Mouse (Mus musculus) cerebellum, postnatal 4 days (tissue): ENCODE measurements at regions not wholly inside any gene's neighbourhood (a gene's known extent, or its start where the extent isn't known, plus 50 kb on each side); places are given as distances from the start of the nearest gene placed in this dataset.
"Not testable (repeated sequence)": the region's sequence is repeated elsewhere in the genome, so short reads cannot be mapped to it uniquely, and the experiment has no call there.

Experiments used
- DNase-seq, 2 experiments: peaks; one replicate each; pipeline ENCODE4 v3.0.0; 2022; ENCODE audit warnings: low spot score in 2 of 2, mixed read lengths in 1 of 2

DNA sequence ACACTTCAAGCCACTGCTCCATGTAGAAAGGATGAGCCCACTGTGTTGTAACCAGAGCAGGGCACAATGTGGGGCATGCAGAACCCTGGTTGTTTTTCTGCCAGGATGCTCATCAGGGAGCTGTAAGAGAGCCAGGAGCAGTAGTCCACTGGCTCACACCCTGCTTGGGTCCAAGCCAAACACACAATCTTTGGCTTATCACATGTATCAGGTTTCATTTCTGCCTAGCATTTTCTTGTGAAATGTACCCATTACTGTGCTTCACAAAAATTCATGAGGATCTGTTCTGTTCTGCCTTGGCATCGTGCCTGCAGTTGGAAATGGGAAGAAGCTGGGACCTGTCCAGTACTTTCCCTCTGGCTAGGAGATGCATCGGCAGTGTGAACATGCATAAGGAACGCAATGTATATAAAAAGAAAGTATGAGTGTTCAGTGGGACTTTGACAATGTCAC lies 491.6 kb upstream of the Igfbp3 start:
- peak in 1 of 2 experiments; percentile 66 for DNase-seq

DNA sequence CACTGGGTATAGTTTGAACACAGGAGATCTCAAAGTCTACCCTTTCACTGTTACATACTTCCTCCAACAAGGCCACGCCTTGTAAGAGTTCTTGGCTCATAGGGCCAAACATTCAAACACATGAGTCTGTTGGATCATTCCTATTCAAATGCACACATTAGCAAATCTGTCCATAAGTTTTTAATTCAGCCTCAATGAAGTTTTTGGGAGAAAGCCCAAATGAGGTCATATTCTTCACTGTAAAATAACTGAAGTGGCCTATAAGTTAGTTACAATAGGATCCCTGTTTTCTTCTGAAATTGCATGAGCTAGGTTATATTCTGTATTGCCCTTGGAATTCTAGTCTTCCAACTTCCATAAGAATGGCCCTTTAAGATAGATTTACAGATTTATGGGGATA lies 483.9 kb upstream of the Igfbp3 start:
- DNase-seq: no peak

DNA sequence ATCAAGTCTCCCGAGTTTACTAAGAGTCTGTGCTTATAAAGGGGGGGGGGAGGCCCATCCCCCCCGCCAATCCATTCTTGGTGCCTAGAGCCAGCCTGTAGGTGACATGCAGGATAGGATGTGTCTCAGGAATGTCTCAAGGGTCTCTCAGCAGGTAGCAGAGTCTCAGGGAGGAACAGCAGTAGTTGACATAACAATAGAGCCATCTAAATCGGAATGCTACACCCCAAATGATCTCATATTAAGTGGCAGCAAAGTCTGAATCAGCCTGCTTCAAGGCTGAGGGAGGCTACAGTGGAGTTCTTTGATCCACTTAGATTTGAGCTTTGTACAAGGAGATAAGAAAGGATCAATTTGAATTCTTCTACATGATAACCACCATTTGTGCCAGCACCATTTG lies 476.0 kb upstream of the Igfbp3 start:
- DNase-seq: not testable (repeated sequence)

DNA sequence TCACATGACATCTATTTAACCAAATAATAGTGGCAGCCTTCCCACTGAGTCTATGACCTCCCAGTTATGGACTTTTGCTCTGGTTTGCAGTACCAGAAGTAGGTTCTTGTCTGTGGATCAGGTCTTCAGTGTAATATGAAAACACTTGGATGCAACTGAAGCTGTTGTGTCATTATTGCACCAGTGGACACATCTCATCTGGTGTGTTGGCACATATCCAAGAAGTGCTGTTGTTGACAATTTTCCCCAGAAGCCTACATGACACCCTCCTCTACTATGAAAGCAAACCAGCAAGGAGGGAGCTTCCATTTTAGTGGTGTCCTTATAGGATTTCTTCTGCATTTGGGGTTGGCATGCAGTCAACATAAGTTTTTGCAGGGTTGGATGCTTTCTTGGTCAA lies 459.1 kb upstream of the Igfbp3 start:
- DNase-seq: no peak

DNA sequence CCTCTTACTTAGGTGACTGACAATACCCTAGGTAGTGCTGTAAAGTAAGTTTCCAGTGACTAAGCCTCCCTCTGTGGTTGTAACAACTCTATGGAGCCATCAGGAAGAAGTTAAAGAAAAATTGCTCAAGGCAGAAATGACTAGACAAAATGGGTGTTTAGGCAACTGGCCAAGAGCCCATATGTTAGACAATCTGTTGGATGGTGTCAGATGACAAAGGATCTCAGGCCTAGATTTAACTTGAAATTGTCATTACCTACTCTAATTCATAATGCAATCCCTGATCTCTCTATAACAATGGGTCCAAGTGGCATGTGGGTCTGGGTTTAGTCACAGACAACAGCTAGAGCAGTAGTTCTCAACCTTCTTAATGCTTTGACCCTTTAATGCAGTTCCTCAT lies 416.9 kb upstream of the Igfbp3 start:
- peak in 1 of 2 experiments; percentile 7 for DNase-seq

DNA sequence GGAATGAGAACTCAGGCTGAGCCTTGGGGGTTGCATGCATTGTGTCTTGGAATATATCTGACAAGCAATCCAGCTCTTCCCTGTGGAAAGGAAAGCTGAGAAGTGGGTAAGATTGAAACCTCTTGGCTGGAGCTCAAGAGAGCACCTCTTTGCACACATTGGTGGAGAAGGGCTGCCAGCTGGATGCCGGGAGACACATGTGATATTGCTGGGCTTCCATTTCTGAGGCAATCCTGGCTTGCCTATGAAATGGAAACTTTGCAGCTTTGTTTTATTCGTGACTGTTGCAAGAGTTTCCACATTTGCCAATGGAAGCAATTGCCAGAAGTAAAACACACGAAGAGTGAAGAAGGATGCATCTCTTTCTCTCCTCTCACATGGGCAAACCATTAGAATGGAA lies 411.5 kb upstream of the Igfbp3 start:
- no peak for DNase-seq

DNA sequence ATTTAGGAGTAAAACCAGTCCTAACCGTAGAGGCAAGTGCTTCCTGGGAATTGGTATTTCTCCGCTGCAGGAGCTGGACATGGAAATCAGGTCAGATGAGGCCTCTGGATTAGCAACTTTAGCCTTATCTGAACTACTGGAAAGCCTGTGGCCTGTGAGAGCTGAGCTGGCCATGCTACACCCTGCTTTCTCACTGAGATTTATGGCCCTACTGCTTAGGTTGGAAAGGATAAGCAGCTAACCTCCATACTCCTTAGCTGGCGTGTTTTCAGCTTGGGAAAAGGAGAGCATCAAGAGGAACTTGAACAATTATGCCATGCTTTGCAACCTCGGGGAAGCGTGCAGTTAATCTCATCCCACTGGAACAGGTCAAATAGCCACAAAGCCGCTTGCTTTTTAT lies 406.6 kb upstream of the Igfbp3 start:
- DNase-seq: no peak

DNA sequence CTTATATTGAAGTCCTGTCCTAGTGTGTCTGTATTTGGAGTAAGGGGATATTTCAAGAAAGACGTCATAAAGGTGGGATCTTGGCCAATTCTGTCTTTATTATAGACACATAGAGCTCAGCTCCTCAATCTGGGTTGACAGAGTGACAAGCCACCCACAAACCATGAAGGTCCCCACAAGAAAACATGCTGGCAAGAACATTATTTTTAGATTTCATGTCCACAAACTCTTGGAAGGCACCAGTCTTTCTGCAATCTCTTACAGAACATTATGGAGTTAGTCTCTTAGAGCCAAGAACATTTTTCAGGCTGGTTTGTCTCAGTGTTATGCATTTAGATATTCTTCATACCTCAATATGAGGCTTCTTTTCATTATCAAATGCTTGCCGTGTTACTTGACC lies 397.0 kb upstream of the Igfbp3 start:
- no peak for DNase-seq

DNA sequence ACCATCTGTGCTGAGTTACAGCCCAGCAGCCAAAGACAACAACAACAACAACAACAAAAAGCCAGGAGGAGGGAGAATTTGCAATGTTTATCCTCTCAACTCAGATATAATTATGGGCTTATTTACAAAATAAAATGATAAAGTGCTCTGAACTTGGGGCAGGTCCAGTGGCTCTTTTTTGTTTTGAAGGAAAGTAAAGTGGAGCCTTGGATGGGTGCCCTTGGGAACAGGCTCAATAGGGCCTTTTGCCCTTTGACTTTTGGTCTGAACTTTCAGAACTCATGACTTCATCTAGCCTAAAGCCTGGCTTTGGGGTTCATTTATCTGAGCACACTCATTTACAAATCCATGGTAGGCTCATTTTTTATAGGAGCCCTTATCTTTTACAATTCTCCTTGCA lies 396.2 kb upstream of the Igfbp3 start:
- DNase-seq: no peak

DNA sequence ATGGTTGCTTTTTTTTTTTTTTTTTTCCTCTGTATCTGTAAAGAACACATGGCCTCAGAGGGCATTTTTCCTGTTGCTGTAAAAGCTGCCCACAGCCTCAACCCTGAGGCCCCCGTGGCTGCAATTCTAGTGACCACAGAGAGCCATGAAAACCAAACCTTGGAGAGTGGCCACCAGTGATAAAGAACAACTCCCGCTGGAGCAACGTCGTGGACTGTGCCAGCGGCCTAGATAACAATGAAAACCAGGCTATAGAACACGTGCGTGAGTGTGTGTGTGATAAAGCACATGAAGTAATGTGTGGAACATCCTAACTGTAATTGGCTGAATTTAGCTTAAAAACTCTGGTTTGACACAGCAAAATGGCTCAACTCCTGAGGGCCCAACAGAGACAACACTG lies 392.9 kb upstream of the Igfbp3 start:
- DNase-seq: no peak

DNA sequence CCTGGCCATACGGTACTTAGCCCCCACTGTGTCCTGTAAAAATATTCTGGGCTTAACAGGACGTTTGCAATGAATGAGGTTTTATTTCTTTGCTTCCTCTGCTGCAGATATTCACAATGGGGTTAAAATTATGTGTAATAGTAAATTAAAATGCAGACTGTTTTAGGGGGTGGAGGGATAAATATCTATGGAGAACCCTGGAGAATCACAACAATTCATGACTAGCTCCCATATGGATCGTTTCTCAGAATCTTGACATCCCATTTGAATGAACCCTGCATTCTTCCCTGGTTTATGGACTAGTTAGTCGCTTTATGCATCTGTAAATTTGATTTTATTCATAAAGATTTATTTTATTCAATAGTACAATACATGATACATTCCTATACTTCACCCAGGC lies 378.3 kb upstream of the Igfbp3 start:
- DNase-seq: no peak

DNA sequence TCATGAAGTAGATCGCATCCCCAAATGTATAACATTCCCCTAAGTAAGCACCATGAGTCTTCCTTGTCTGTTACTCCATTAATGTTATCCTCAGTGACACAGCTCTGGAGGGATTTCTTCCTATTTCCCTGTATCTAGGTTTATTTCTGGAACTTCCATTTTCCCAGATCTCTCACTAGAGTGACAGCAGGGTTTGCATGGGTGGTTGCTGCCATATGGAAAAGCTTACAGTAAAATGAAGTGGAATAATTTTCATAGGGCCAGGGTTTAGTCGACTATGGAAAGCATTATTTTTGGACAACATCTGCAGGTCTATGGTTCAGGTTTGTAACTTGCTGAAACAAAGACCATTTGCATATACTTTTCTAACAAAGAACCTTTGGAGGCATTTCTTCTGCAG lies 369.6 kb upstream of the Igfbp3 start:
- no peak for DNase-seq

DNA sequence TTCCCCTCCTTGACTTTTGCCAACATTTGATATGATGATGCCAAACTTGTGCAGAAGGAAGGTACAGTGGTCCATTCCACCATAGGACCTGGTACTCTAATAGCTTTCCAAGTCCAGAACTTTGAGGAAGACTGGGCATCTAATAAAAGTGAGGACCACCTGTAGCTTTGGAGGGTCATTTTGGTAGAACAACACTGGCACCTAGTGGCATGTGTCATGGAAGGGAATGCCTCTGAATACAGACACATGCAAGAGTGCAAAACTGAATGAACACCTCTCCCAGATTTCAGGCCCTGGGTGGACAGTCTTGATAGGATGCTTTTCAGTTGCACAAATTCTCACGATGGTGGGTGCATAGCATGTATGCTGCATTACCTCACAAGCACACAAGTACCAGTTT lies 354.8 kb upstream of the Igfbp3 start:
- DNase-seq: peak in 1 of 2 experiments; percentile 53

DNA sequence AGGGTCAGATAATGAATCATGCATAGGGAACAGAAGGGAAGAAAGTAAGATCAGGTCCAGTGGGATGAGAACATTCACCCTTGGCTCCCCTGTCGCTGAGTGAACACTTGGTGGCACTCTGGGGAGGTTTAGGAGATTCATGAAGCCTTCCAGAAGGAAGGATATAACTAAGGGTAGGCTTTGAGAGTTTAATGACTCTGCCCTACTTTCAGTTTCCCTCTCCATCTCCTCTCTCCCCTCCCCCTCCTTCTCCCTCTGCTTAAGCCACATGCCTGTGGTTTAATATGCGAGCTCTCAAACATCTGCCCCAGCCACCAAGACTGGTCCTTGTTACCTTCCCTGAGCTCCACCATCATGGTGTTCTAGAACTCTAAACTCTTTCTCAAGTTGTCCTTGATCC lies 348.3 kb upstream of the Igfbp3 start:
- no peak for DNase-seq

DNA sequence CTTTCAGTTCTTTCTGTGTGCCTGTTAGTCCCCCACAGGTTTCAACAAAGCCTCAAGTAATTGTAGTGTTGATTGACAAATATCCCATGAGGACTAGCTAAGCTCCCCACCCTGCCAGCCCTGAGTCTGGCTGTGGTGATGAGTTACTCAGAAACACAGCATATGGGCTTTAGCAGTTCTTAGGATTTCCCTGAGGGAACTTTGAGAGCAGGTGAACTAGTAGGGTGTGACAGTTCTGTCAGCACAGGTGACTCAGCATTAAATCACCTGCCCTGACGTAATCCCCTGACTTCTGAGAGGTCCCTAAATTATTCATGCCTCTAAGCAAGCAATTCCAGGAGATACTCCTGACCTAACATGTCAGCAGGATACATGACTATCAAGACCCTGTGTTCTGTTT lies 347.7 kb upstream of the Igfbp3 start:
- DNase-seq: no peak

DNA sequence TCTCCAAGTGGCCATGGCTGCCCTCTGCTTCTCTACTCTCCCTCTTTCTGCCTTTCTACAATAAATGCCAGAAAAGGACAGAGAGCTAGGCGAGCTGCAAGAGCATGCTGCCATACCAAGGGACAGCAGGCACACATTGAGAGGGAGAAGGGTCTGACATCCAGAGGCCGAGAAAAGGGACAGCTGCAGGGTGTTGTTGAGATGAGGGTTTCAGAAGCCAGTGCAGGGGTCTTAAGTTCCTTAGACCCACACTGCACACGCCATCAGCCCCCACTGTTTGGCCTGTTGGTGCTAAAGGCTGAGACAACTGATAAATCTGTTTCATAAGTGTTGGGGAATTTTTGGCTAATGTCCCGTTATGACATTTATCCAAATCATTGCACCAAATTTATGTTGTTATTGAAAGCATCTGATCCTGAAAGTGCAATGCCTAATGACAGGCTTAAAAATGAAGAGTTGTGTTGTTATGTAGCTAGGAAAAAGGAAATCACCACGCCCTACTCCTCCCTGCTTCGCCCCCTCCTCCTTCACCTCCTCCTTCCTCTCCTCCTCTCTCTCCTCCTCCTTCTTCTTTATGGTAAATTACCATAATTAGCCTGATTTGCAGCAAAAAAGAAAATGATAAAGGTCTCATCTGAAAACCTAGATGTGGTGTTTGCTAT lies 342.0 kb upstream of the Igfbp3 start:
- no peak for DNase-seq

DNA sequence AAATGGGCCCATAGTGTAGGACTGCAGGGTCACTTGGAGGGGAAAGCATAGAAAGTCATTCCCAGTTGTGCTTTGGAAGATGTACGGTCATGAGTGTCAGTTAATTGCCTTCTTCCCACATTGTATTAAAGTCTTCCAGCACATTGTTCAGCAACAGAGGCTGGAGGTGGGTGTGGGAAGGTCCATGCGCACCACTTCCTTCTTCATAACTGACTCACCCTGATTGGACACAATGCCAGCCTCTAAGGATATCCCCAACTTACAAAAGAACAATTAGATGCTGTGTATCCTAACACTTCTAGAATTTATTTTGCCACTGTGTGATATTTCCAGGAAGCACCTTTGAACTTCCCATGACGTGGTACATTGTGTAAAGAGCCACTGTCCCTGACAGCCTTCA lies 338.4 kb upstream of the Igfbp3 start:
- DNase-seq: no peak

DNA sequence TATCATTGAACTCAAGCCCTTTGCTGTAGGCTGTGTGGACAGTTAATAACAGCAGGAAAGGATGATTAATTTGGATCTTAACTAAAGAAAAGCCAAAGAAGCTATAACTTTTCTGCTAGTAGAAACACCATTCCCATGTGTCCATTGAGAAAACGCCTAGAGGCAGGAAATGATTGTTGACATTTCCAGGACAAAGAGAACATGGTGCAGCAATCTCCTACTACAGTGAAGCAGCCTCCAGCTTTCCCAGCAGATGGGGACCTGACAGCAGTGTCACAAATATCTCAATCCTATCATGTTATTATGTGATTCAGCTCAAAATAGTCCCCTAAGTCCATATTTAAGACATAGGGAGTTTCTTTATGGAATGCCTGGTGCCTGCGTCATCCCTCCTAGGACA lies 334.1 kb upstream of the Igfbp3 start:
- no peak for DNase-seq

DNA sequence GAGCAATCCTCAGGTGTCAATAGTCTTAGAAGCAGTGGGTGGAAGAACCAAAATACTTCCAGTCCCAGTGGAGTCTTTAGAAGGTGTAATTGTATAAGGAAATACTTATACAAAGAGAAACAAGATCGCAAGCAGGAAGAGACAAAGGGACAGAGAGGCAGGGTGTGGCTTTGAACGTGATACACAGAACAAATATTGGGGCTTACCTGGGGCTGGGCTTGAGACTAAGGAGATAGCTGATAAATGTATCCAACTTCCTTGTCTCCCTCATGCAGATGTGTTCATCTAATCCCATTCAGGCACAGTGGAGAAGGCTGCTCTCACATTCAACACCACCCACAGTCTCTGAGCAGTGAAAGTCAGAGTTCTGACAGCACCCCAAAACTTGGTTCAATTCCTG lies 331.9 kb upstream of the Igfbp3 start:
- DNase-seq: no peak

DNA sequence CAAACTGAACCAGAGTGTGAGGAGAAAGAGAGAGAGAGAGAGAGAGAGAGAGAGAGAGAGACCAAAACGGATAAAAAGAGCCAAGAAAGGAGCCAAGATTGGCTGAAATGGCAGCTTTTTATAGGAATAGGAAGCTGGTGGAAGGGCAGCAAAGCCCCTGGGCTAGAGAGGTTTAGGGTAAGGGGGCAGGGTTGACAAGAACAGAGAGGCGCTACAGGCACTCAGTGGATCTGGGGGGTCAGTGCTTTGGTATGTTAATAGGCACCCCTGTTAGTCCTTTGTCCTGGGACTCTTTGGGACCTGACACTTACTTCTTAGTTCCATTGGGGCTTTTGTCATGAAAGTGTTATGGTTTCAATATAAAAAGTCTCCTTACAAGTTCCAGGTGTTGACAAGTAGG lies 320.9 kb upstream of the Igfbp3 start:
- DNase-seq: no peak

DNA sequence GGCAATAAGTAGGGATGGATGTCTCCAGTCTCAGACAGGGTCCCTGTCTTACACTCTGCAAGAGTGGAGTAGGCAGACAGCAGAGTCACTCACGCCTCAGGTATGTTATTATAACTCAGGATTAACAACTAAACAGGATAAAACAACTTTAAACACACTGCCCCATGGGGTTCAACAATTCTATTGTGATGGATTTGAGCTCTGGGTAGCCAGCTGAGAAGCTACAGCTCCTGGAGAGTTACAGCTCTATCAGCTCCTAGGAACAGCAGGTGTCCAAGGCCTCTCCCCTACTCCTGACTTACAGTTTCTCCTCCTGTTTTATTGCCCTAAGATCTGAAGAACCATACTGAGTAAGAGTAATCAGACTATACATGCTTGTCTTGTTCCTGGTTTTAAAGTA lies 319.6 kb upstream of the Igfbp3 start:
- no peak for DNase-seq

DNA sequence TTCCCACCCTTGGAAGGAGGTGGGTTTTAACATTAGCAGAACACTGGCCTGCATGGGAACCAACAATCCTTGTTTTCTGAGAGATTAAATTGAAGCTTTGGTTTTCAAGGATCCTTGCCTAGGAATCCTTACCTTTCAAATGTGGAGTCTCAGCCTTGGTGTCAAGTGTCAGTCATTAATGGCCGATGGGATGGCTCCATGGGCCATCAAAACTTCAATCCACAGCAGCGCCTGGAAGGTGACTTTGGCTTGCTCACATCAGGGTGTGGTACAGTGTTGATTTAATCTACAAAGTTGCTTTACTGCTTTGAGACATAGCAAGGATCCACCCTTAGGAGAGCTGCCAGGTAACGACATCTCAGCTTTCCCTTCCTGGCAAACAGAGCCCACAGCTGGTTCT lies 318.1 kb upstream of the Igfbp3 start:
- DNase-seq: no peak

DNA sequence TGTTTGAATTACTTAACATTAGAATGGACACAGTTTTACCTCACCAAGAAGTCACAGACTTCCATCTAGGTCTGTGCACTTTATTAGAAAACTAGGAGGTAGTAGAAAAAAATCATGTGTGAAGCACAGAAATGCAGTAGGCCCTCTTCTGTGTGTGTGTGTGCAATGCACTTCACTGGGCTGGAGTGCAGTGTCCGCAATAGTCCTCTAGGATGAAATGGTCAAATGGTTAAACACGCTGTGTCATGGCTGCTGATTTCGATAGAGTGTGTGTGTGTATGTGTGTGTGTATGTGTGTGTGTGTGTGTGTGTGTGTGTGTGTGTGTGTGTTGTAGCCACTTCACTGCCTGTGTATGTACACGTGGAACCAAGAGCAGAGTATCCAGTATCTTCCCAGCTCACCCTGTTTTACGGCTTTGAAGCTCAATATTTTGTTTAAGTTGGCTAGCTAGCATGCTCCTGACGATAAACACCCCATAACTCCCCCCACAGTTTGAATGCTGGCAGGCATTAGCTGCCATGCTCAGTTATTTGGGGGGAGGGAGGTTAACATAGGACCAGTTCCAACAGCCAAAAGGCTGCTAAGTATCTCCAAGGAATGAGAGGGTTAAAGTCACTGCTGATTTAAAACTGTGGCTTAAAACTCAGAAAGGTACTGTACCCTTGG lies 316.9 kb upstream of the Igfbp3 start:
- no peak for DNase-seq

DNA sequence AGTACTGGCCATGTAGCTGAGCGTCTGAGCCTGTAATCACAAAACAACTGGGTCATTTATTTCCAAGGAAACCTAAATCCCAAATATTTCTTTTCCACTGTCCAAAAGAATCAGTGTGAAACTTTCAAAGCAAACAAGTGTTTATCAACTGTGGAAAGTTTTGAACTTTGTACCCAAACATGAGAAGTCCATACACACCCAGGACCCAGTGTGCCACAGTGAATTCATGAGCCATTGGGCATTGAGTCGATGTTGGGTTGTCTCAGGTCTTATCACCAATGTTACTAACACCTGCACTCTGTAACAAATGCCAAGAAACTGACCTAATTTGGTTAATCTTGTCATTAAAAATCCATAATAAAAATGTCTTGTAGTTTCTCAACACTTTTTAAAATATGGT lies 305.8 kb upstream of the Igfbp3 start:
- no peak for DNase-seq
